Mouse (Mus musculus): ENCODE data around the gene Plekhg4. TPM values are rescaled to one million over a fixed set of nuclear protein-coding genes. Genes with fewer than 3 reads are reported as not detected.

Plekhg4 gene
- total RNA-seq, 2 experiments from 2014 or later, result 2.1 to 2.2 TPM

- peak; percentile 21 to 38 for DNase-seq (ENCODE audit: low spot score in 2 of 2)
Measured at GRCm38 (mm10) chr8:105397747-105398146, 24.7 kb downstream of the Plekhg4 start.

- no peak for DNase-seq (ENCODE audit: low spot score in 2 of 2)
Measured at GRCm38 (mm10) chr8:105400016-105400415, 26.9 kb downstream of the Plekhg4 start.

GRCm38 (mm10) chr8:105403467-105403866, 30.4 kb downstream of the Plekhg4 start:
- no peak for DNase-seq (ENCODE audit: low spot score in 2 of 2)

GRCm38 (mm10) chr8:105404496-105404895, 31.4 kb downstream of the Plekhg4 start:
- DNase-seq (ENCODE audit: low spot score in 2 of 2), result no peak

GRCm38 (mm10) chr8:105406416-105406815, 33.3 kb downstream of the Plekhg4 start:
- no peak for DNase-seq (ENCODE audit: low spot score in 2 of 2)

- DNase-seq (ENCODE audit: low spot score in 2 of 2), result no peak
Measured at GRCm38 (mm10) chr8:105408331-105408730, 35.3 kb downstream of the Plekhg4 start.

- no peak for DNase-seq (ENCODE audit: low spot score in 2 of 2)
Measured at GRCm38 (mm10) chr8:105409947-105410346, 36.9 kb downstream of the Plekhg4 start.

GRCm38 (mm10) chr8:105413391-105413790, 40.3 kb downstream of the Plekhg4 start, which contains the start of the genes Kctd19 and Lrrc36:
Kctd19 (minus strand) TSS chr8:105413502.
Lrrc36 (plus strand) TSS chr8:105413571.
- DNase-seq (ENCODE audit: low spot score in 2 of 2), result no peak

GRCm38 (mm10) chr8:105418992-105419391, 45.9 kb downstream of the Plekhg4 start:
- no peak for DNase-seq (ENCODE audit: low spot score in 2 of 2)

GRCm38 (mm10) chr8:105419800-105420199, 46.7 kb downstream of the Plekhg4 start:
- DNase-seq (ENCODE audit: low spot score in 2 of 2), result no peak

GRCm38 (mm10) chr8:105422006-105422405, 48.9 kb downstream of the Plekhg4 start:
- no peak for DNase-seq (ENCODE audit: low spot score in 2 of 2)

GRCm38 (mm10) chr8:105426878-105427277, 53.8 kb downstream of the Plekhg4 start:
- DNase-seq (ENCODE audit: low spot score in 2 of 2), result no peak

- DNase-seq (ENCODE audit: low spot score in 2 of 2), result no peak
Measured at GRCm38 (mm10) chr8:105431743-105432515, 58.9 kb downstream of the Plekhg4 start.

Other genes starting within 250 kb of the Plekhg4 start
- gene Ces4a, start 241.5 kb upstream of the Plekhg4 start, total RNA-seq (2021), result not detected
- gene Cbfb, start 202.6 kb upstream of the Plekhg4 start, total RNA-seq (2021), result 10 to 100 TPM; 19.4 to 24.7 TPM
- gene D230025D16Rik, start 148.1 kb upstream of the Plekhg4 start, total RNA-seq (2021), result 10 to 100 TPM; 37.0 to 40.0 TPM
- 1 to 10 TPM; 3.0 to 3.5 TPM for gene B3gnt9, start 118.1 kb upstream of the Plekhg4 start, total RNA-seq (2021)
- gene Tradd, start 108.7 kb upstream of the Plekhg4 start, total RNA-seq (2021), result 1 to 10 TPM; 7.6 to 8.9 TPM
- 1 to 10 TPM; 1.1 to 1.6 TPM for gene Fbxl8, start 108.6 kb upstream of the Plekhg4 start, total RNA-seq (2021)
- 10 to 100 TPM; 25.6 to 26.5 TPM for gene Hsf4, start 103.5 kb upstream of the Plekhg4 start, total RNA-seq (2021)
- 10 to 100 TPM in 1 of 2 experiments, 1 to 10 TPM in 1; 9.4 to 10.8 TPM for gene Nol3, start 97.1 kb upstream of the Plekhg4 start, total RNA-seq (2021)
- gene 4931428F04Rik, start 83.4 kb upstream of the Plekhg4 start, total RNA-seq (2021), result 10 to 100 TPM; 22.3 to 27.9 TPM
- 1 to 10 TPM; 1.6 TPM for gene Exoc3l, start 77.2 kb upstream of the Plekhg4 start, total RNA-seq (2021)
- gene E2f4, start 75.6 kb upstream of the Plekhg4 start, total RNA-seq (2021), result 10 to 100 TPM; 37.6 to 39.1 TPM
- gene Elmo3, start 67.7 kb upstream of the Plekhg4 start, total RNA-seq (2021), result 1 to 10 TPM; 1.4 to 1.8 TPM
- 1 to 10 TPM; 4.5 to 4.8 TPM for gene Lrrc29, start 47.0 kb upstream of the Plekhg4 start, total RNA-seq (2021)
- 10 to 100 TPM; 37.1 to 37.4 TPM for gene Tmem208, start 46.9 kb upstream of the Plekhg4 start, total RNA-seq (2021)
- gene Fhod1, start 25.3 kb upstream of the Plekhg4 start, total RNA-seq (2021), result 1 to 10 TPM; 3.1 to 3.3 TPM
- 10 to 100 TPM; 31.1 to 35.6 TPM for gene Slc9a5, start 24.4 kb upstream of the Plekhg4 start, total RNA-seq (2021)
- gene Kctd19, start 40.2 kb downstream of the Plekhg4 start, total RNA-seq (2021), result not detected
- under 1 TPM; 0.19 to 0.42 TPM for gene Lrrc36, start 40.3 kb downstream of the Plekhg4 start, total RNA-seq (2021)
- gene Tppp3, start 98.3 kb downstream of the Plekhg4 start, total RNA-seq (2021), result 10 to 100 TPM; 47.0 to 48.3 TPM
- 10 to 100 TPM; 41.8 to 42.5 TPM for gene Zdhhc1, start 123.6 kb downstream of the Plekhg4 start, total RNA-seq (2021)
- gene Hsd11b2, start 145.5 kb downstream of the Plekhg4 start, total RNA-seq (2021), result not detected
- gene Atp6v0d1, start 192.8 kb downstream of the Plekhg4 start, total RNA-seq (2021), result 100 to 1,000 TPM; 306 to 326 TPM
- 10 to 100 TPM; 70.6 to 84.6 TPM for gene Ripor1, start 232.0 kb downstream of the Plekhg4 start, total RNA-seq (2021)

All from left cerebral cortex, adult 18-20 months (tissue).